Mouse (Mus musculus): ENCODE results near the gene Cnr2. TPM values are rescaled to one million over a fixed set of nuclear protein-coding genes. Genes with fewer than 3 reads are reported as not detected.

The Cnr2 gene
- total RNA-seq (2022), result under 1 TPM in 3 of 4 experiments, not detected in 1; 0.08 to 0.98 (median 0.92) TPM

- DNase-seq (ENCODE audit: low spot score in 2 of 2), result no peak
Measured at GRCm38 (mm10) chr4:135895071-135895571, at the start of gene Cnr2. TSS of gene Cnr2 (plus strand) at chr4:135895394.

- DNase-seq (ENCODE audit: low spot score in 2 of 2), result no peak
Measured at GRCm38 (mm10) chr4:135847581-135847980, 47.6 kb upstream of the Cnr2 start.

- DNase-seq (ENCODE audit: low spot score in 2 of 2), result peak; percentile 74 to 81
Measured at GRCm38 (mm10) chr4:135850411-135851095, 44.6 kb upstream of the Cnr2 start.

GRCm38 (mm10) chr4:135851942-135852341 lies 43.3 kb upstream of the Cnr2 start:
- no peak for DNase-seq (ENCODE audit: low spot score in 2 of 2)

- DNase-seq (ENCODE audit: low spot score in 2 of 2), result peak; percentile 41 to 44
Measured at GRCm38 (mm10) chr4:135853987-135854546, 41.1 kb upstream of the Cnr2 start.

GRCm38 (mm10) chr4:135854630-135855029 lies 40.6 kb upstream of the Cnr2 start:
- DNase-seq (ENCODE audit: low spot score in 2 of 2), result no peak

GRCm38 (mm10) chr4:135855080-135855479 lies 40.1 kb upstream of the Cnr2 start:
- no peak for DNase-seq (ENCODE audit: low spot score in 2 of 2)

- peak; percentile 92 to 93 for DNase-seq (ENCODE audit: low spot score in 2 of 2)
Measured at GRCm38 (mm10) chr4:135855536-135856222, 39.5 kb upstream of the Cnr2 start, which contains the start of gene Srsf10. TSS of gene Srsf10 (plus strand) at chr4:135855747.

GRCm38 (mm10) chr4:135856223-135857091 lies 38.7 kb upstream of the Cnr2 start:
- peak in 1 of 2 experiments; percentile 37 for DNase-seq (ENCODE audit: low spot score in 2 of 2)

- no peak for DNase-seq (ENCODE audit: low spot score in 2 of 2)
Measured at GRCm38 (mm10) chr4:135857597-135858186, 37.5 kb upstream of the Cnr2 start.

- DNase-seq (ENCODE audit: low spot score in 2 of 2), result no peak
Measured at GRCm38 (mm10) chr4:135868996-135869395, 26.2 kb upstream of the Cnr2 start.

GRCm38 (mm10) chr4:135870227-135871023 lies 24.8 kb upstream of the Cnr2 start:
- no peak for DNase-seq (ENCODE audit: low spot score in 2 of 2)

GRCm38 (mm10) chr4:135872015-135872414 lies 23.2 kb upstream of the Cnr2 start:
- no peak for DNase-seq (ENCODE audit: low spot score in 2 of 2)

- no peak for DNase-seq (ENCODE audit: low spot score in 2 of 2)
Measured at GRCm38 (mm10) chr4:135872589-135873391, 22.4 kb upstream of the Cnr2 start.

GRCm38 (mm10) chr4:135873526-135874202 lies 21.5 kb upstream of the Cnr2 start, which contains the start of gene Pnrc2:
TSS of gene Pnrc2 (minus strand) at chr4:135873850.
- DNase-seq (ENCODE audit: low spot score in 2 of 2), result peak; percentile 86 to 89

GRCm38 (mm10) chr4:135874564-135875535 lies 20.3 kb upstream of the Cnr2 start:
- no peak for DNase-seq (ENCODE audit: low spot score in 2 of 2)

GRCm38 (mm10) chr4:135875546-135875945 lies 19.6 kb upstream of the Cnr2 start:
- no peak for DNase-seq (ENCODE audit: low spot score in 2 of 2)

Measured in layer of hippocampus, adult 8-10 months (tissue).